Mouse (Mus musculus): ENCODE measurements around the gene Trim42. TPM values are rescaled to one million over a fixed set of nuclear protein-coding genes. Genes with fewer than 3 reads are reported as not detected.

The Trim42 gene
- polyA plus RNA-seq, 1 experiment from 2014 or later, result not detected

GRCm38 (mm10) chr9:97311614-97312013, 58.1 kb downstream of the Trim42 start:
- Histone ChIP-seq H3K9me3 (replicated peaks; ENCODE audit: control insufficient read depth, low read length) (no peaks in the 10 kb centered on the region), H3K36me3 (ENCODE audit: control insufficient read depth, insufficient read depth, low read length) (no peaks in the 10 kb centered on the region), H3K4me1 (ENCODE audit: control insufficient read depth, insufficient read depth, low read length) (no peaks in the 10 kb centered on the region), H3K4me2 (ENCODE audit: low read depth, low read length) (no peak overlapping the region), H3K9ac (ENCODE audit: low read length) (no peak overlapping the region), H3K4me3 (replicated peaks; ENCODE audit: low read length) (no peak overlapping the region), H3K27me3 (ENCODE audit: control insufficient read depth, insufficient read depth, low read length) (no peaks in the 10 kb centered on the region), H3K27ac (ENCODE audit: low read length) (no peak overlapping the region)
- ATAC-seq (ENCODE audit: insufficient read depth, low FRiP score), result no peak
- 84% methylated on average over 7 of the region's 7 CpGs for WGBS

- no peaks in the 10 kb centered on the region for H3K27me3 ChIP-seq (ENCODE audit: control insufficient read depth, insufficient read depth, low read length)
- no peak for ATAC-seq (ENCODE audit: insufficient read depth, low FRiP score)
- no peaks in the 10 kb centered on the region for H3K4me1 ChIP-seq (ENCODE audit: control insufficient read depth, insufficient read depth, low read length)
- H3K27ac ChIP-seq (ENCODE audit: low read length), result no peak overlapping the region
- H3K9me3 ChIP-seq (replicated peaks; ENCODE audit: control insufficient read depth, low read length), result no peaks in the 10 kb centered on the region
- H3K36me3 ChIP-seq (ENCODE audit: control insufficient read depth, insufficient read depth, low read length), result no peaks in the 10 kb centered on the region
- WGBS, result 87% methylated on average over 7 of the region's 7 CpGs
- no peak overlapping the region for H3K4me3 ChIP-seq (replicated peaks; ENCODE audit: low read length)
- H3K9ac ChIP-seq (ENCODE audit: low read length), result no peak overlapping the region
- no peak overlapping the region for H3K4me2 ChIP-seq (ENCODE audit: low read depth, low read length)
Observed at GRCm38 (mm10) chr9:97309509-97310053, 60.2 kb downstream of the Trim42 start.

- Histone ChIP-seq H3K27ac (ENCODE audit: low read length) (no peak overlapping the region), H3K36me3 (ENCODE audit: control insufficient read depth, insufficient read depth, low read length) (no peaks in the 10 kb centered on the region), H3K9ac (ENCODE audit: low read length) (no peak overlapping the region), H3K4me1 (ENCODE audit: control insufficient read depth, insufficient read depth, low read length) (no peaks in the 10 kb centered on the region), H3K9me3 (replicated peaks; ENCODE audit: control insufficient read depth, low read length) (no peaks in the 10 kb centered on the region), H3K4me3 (replicated peaks; ENCODE audit: low read length) (no peak overlapping the region), H3K4me2 (ENCODE audit: low read depth, low read length) (no peak overlapping the region), H3K27me3 (ENCODE audit: control insufficient read depth, insufficient read depth, low read length) (no peaks in the 10 kb centered on the region)
- no peak; the same call in 1 of the 2 replicates for ATAC-seq (ENCODE audit: insufficient read depth, low FRiP score)
- 37% methylated on average over 6 of the region's 6 CpGs for WGBS
Observed at GRCm38 (mm10) chr9:97307705-97308485, 61.9 kb downstream of the Trim42 start.

All from stomach, embryonic 16.5 days (tissue).